Mouse (Mus musculus) MEL-GATA-1-ER (cell line): ENCODE measurements at regions not wholly inside any gene's neighbourhood (a gene's known extent, or its start where the extent isn't known, plus 50 kb on each side); places are given as distances from the start of the nearest gene placed in this dataset.

Experiments
- DNase-seq: peaks from one replicate; pipeline ENCODE4 v3.0.0-alpha.2; 2012; ENCODE audit warnings: low read depth; ENCODE audit errors: extremely low read depth

DNA sequence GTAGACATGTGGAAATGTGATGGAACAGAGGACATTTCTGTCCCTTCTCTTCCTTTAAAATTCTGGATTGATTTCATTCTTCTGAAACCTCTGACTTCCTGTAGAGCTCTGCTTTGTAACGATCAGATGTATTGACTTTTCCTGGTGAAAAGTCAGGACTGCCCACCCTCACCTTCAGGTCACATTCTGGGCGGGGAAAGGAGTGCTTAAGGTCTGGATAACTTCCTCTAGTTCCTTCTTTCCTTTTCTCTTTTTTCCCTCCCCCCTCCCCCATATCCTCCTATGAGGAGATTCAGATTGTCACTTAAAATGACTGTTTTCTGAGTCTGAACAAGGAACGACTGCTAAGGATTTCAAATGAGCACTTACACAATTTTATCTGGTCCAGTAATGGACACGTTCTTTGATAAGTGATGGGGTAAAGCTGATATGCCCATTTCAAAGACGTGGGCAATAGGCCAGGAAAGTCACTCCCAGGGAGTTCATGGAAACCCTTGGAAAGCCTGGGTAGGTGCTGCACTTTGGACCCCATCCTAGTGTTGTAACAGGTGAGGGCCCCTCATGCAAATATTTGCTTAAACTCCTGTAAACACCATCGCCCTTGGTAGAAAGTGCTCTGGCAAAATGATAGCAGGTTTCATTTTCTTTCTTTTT, 186.9 kb upstream of the Marcks start:
- DNase-seq: no peak

DNA sequence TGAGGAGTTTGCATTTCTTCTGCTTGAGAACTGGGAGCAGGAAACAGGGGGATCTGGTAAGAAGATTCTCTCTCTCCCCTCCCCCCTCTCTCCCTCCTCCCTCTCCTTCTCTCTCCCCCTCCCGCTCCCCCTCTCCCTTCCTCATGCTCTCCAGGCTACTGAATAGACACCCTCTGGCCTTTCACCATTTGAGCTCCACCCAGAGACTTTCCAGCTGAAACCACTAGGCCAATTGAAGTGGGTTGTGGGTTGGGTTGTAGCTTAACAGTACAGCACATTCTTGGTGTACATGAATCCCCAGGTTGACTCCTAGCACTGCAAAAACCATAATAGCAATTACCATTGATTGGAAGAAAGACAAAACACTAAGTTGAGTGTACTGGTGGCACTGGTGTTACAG, 185.0 kb upstream of the Marcks start:
- DNase-seq: no peak

GRCm38 (mm10) chr10:37322809-37323208, 184.1 kb upstream of the Marcks start:
- no peak for DNase-seq

DNA sequence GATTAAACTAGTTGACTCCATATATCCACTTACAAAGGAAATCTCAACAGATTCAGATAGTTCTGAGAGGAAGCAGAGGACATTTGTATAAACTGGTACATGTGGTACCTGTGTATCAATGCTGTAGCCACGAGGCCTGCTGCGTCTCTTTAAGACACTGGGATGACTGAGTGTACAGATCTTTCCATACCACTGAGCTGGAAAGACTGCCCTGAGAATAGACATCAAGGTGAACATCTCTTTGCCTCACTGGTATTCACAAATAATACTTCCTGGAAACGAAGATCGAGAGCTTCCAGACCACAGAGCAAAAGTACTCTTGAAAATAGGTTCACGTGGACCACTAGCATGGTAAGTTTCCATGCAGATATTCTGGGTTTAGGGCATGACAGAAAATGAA, 183.6 kb upstream of the Marcks start:
- DNase-seq: no peak

DNA sequence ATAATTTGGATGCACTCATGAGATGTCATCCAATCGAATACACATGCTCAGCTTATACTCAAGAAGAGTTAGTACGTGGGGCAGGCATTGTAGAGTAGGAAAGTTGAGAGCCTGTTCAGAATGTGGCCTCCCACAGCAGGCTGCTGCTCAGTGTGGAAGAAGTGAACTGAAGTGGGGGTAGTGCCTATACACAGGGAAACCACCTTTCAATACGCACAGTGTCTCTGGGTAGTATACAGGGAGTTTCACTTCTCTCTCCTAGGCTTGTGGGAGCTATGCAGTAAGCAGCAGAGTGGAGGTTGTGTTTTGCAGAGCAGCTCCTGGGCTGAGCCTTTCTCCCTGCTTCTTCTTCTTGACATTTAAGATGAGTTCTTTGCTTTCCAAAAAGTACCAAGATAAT, 182.5 kb upstream of the Marcks start:
- no peak for DNase-seq

GRCm38 (mm10) chr10:37319746-37320430, 181.2 kb upstream of the Marcks start:
- DNase-seq: no peak

- DNase-seq: no peak
These were observed 178.0 kb upstream of the Marcks start for GRCm38 (mm10) chr10:37316701-37317100.

DNA sequence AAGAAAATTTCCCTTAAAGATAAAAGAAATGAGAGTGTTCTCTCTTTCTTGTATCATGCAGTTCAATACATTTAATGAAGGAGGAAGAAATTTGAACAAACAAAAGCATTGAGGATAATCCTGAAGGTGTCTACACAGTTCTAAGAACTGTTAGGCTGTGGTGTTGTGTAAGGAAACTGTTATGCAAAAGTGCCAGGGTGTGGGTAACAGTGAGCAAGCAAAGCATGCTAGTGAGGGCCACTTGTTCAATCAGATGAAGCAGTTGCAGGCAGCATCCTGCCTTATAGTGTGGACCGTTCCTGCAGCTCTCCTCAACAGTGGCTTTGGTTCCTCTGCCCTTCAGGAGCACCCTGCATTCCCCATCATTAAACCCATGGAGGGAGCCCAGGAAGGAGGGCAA, 177.1 kb upstream of the Marcks start:
- no peak for DNase-seq

- no peak for DNase-seq
These were observed 176.2 kb upstream of the Marcks start for GRCm38 (mm10) chr10:37314746-37315430.

DNA sequence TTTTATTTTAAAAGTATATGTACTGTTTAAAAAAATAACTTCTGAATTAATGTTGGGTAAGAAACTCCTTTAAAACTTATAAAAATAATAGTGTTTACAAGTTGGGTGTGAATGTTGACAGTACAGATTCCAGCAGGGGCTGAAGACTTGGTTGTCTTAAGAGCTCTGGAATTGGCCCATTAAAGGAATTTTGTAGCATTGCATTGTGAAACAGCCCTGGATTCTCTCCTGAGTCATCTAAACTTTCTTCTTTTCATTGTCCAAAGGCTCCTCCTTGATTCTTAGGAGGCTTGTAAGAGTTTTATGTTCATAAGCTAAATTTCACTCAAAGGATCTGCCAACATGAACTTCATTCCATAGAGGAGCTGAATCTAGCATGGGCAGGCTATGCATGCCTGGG, 174.7 kb upstream of the Marcks start:
- no peak for DNase-seq

GRCm38 (mm10) chr10:37310266-37310945, 171.7 kb upstream of the Marcks start:
- DNase-seq: no peak

DNA sequence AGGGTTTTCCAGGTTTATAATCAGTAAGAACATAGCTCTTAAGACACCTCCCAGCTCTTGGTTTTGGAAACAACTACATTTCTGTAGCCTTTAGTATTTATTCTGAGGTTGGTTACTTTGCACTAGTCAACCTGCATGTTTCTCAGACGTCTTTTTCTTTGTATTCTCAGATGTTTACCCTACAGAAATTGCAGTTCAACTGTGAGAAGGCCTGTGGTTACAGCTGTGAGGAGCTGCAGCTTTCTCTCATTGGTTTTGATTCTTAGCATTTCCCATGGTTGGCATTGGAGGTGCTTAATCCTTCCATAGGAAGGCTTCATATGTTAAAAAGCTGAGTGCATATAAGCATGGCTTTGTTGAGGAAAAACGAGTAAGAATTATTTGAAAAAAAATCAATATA, 165.9 kb upstream of the Marcks start:
- DNase-seq: no peak

- no peak for DNase-seq
These were observed 161.6 kb upstream of the Marcks start for GRCm38 (mm10) chr10:37300181-37300889.

- DNase-seq: no peak
These were observed 160.1 kb upstream of the Marcks start for GRCm38 (mm10) chr10:37298689-37299421.

- DNase-seq: no peak
These were observed 155.5 kb upstream of the Marcks start for GRCm38 (mm10) chr10:37294231-37294630.

- no peak for DNase-seq
These were observed 154.6 kb upstream of the Marcks start for GRCm38 (mm10) chr10:37293292-37293691.

GRCm38 (mm10) chr10:37291639-37292495, 153.1 kb upstream of the Marcks start:
- DNase-seq: no peak

DNA sequence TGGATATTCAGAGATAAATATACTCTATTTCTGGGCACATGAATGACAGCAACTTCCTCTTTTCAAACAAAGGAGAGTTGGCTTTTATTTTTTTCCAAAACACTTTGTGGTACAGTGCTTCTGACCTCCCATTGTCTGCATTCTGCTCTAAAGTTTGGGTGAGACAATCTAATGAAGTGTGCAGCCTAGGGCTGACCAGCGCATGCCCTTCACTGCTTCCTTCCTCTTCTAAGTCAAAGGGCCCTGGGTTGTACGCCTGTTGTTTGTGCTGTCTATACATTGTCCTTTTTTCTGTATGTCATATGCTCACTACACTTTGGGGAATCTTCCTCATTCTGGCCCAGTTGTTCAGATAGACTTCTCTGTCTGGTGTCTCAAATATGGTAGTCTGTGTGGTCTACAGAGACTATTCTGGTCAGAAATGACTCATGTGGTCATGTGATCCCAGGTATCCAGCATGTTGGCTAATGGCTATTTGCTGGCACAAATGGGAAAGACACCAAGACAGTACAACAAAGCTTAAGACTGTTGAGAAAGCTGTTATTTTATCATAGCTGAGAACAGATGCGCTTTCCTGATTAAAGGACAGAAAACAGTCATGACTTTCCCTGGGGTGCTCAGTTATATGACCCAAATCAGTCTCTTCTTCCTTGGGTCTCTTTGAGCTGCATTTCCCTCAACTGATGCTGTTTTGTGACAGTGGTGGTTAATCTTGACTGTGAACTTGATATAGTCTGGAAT, 151.4 kb upstream of the Marcks start:
- DNase-seq: peak; percentile 25

DNA sequence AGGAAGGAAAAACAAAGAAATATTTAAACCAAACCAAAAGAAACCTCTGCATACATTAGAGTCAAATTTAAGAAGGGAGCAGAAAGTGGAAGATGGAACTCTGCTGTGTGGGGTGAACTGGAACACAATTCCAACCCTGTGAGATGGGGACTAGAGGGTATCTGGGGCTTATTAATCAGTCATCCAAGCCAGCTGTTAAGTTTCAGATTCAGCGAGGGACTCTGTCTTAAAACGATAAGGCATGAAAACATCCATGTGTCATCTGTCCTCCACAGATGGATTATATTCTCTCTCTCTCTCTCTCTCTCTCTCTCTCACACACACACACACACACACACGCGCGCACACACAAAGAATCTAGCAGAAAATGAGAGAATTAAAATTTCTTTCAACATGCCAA, 147.6 kb upstream of the Marcks start:
- no peak for DNase-seq
